Mouse (Mus musculus) urinary bladder, postnatal 36 days (tissue): ENCODE results near the gene Dus4l.

Experiments
- DNase-seq, 2 experiments: peaks; one replicate each; pipeline ENCODE4 v3.0.0; 2022; ENCODE audit warnings: low spot score in 2 of 2, mixed read lengths in 1 of 2

Gene Dus4l

GRCm38 (mm10) chr12:31592011-31592410 lies 62.6 kb downstream of the Dus4l start:
- DNase-seq = no peak
